Mouse (Mus musculus) gastrocnemius, adult 8-10 months (tissue): ENCODE data around the gene Ttll10. TPM values are rescaled to one million over a fixed set of nuclear protein-coding genes. Genes with fewer than 3 reads are reported as not detected.
A peak's percentile ranks its signal among the peaks of the same experiment; 100 is the strongest.

Experiments
- DNase-seq, 2 experiments: peaks; one replicate each; pipeline ENCODE4 v3.0.0; 2022; ENCODE audit warnings: low spot score in 2 of 2
- total RNA-seq, 4 experiments: library from RNA; stranded (reverse); gene quantifications; 2 replicates each; pipeline ENCODE4 v1.2.4; 2022

Gene Ttll10
- total RNA-seq, 4 experiments from 2014 or later = not detected

GRCm38 (mm10) chr4:156065156-156065894 is 6.1 kb upstream of the Ttll10 start:
- no peak for DNase-seq

GRCm38 (mm10) chr4:156064510-156064897 is 5.3 kb upstream of the Ttll10 start:
- no peak for DNase-seq

GRCm38 (mm10) chr4:156063861-156064509 is 4.8 kb upstream of the Ttll10 start:
- DNase-seq = no peak

- no peak for DNase-seq
Observed at GRCm38 (mm10) chr4:156059713-156060112, 499 bp upstream of the Ttll10 start.

GRCm38 (mm10) chr4:156058826-156059225 is 388 bp downstream of the Ttll10 start:
- DNase-seq = no peak

- no peak for DNase-seq
Observed at GRCm38 (mm10) chr4:156057702-156058101, 1.5 kb downstream of the Ttll10 start.

GRCm38 (mm10) chr4:156055173-156055572 is 4.0 kb downstream of the Ttll10 start:
- DNase-seq = no peak

GRCm38 (mm10) chr4:156054606-156055005 is 4.6 kb downstream of the Ttll10 start:
- no peak for DNase-seq

GRCm38 (mm10) chr4:156054130-156054529 is 5.1 kb downstream of the Ttll10 start:
- no peak for DNase-seq

GRCm38 (mm10) chr4:156053113-156053512 is 6.1 kb downstream of the Ttll10 start:
- DNase-seq = no peak

GRCm38 (mm10) chr4:156050391-156050980 is 8.7 kb downstream of the Ttll10 start:
- DNase-seq = no peak

- DNase-seq = no peak
Observed at GRCm38 (mm10) chr4:156049779-156050178, 9.4 kb downstream of the Ttll10 start.

- no peak for DNase-seq
Observed at GRCm38 (mm10) chr4:156044754-156045153, 14.5 kb downstream of the Ttll10 start.

GRCm38 (mm10) chr4:156034901-156035300 is 24.3 kb downstream of the Ttll10 start:
- no peak for DNase-seq

GRCm38 (mm10) chr4:156034301-156034700 is 24.9 kb downstream of the Ttll10 start:
- no peak for DNase-seq

GRCm38 (mm10) chr4:156033476-156034119 is 25.6 kb downstream of the Ttll10 start:
- peak in 1 of 2 experiments; percentile 31 for DNase-seq

GRCm38 (mm10) chr4:156032856-156033255 is 26.4 kb downstream of the Ttll10 start:
- no peak for DNase-seq

GRCm38 (mm10) chr4:156031593-156032391 is 27.4 kb downstream of the Ttll10 start:
- peak; percentile 80 to 81 for DNase-seq

GRCm38 (mm10) chr4:156031255-156031592 is 28.0 kb downstream of the Ttll10 start:
- DNase-seq = no peak

- no peak for DNase-seq
Observed at GRCm38 (mm10) chr4:156030651-156031118, 28.5 kb downstream of the Ttll10 start.

- no peak for DNase-seq
Observed at GRCm38 (mm10) chr4:156028580-156028979, 30.6 kb downstream of the Ttll10 start.
